ENCODE assay signal across 21 mouse cellular contexts in genomic region chr8:107108089-107108488, GRCm38 (mm10). TPM values are rescaled to one million over a fixed set of nuclear protein-coding genes. Genes with fewer than 3 reads are reported as not detected.
DNase-seq lines count a peak whose midpoint lies in the region; TF ChIP-seq lines count a peak whose summit lies in the region.
"Not testable (repeated sequence)": the region's sequence is repeated elsewhere in the genome, so short reads cannot be mapped to it uniquely, and the experiment has no call there.
"Had no signal": no experiment of that assay in that cellular context is flagged by ENCODE, and none has a peak within 500 bp of the region (broad histone marks: within the 10 kb centered on the region; RNA-seq: fewer than 3 reads in every experiment).

No protein-coding gene starts in this region.

- DNase-seq in ES-CJ7 (ENCODE audit: low read depth, low spot score) = peak; percentile 66
- not testable (repeated sequence) for DNase-seq in ES-E14 (ENCODE audit: low read depth, low spot score)
- peak; percentile 66 for DNase-seq in R1 (ENCODE audit: low read depth, low spot score)
- peak; percentile 71 for DNase-seq in ZHBTc4 (ENCODE audit: low read depth, low spot score)

- not testable (repeated sequence) for H3K9me3 ChIP-seq in E14TG2a.4 (ENCODE audit: low read length); ES-Bruce4 (replicated peaks; ENCODE audit: control insufficient read depth, insufficient read depth, low read length, poor library complexity, severe bottlenecking); ES-E14 (ENCODE audit: control insufficient read depth, insufficient read depth, low read depth, low read length)

- H3K9ac ChIP-seq in ES-Bruce4 (ENCODE audit: low read depth, poor library complexity, severe bottlenecking) (peak overlapping the region; percentile 6; the same call in 1 of the 2 replicates), ES-E14 (ENCODE audit: insufficient read depth, low read depth, low read length, poor library complexity, severe bottlenecking) (peak overlapping the region; percentile 51)

- peak; percentile 30 for TF ChIP-seq CTCF in E14TG2a.4 (conservative IDR thresholded peaks at IDR 0.05; ENCODE audit: low read length)
- not testable (repeated sequence) for TF ChIP-seq CTCF in ES-Bruce4 (IDR thresholded peaks at IDR 0.05; ENCODE audit: low read depth, low read length); testis, adult 2 months (IDR thresholded peaks at IDR 0.05; ENCODE audit: control insufficient read depth, insufficient read depth, insufficient replicate concordance, low read depth, low read length)

- peak overlapping the region; percentile 76 for H3K4me3 ChIP-seq in E14TG2a.4 (replicated peaks; ENCODE audit: low read length)
- H3K4me3 ChIP-seq in ES-Bruce4 (ENCODE audit: low read depth, low read length) = peak overlapping the region; percentile 42
- H3K4me3 ChIP-seq in ES-E14 (ENCODE audit: insufficient read depth in 1 of 2, low read depth in 1 of 2, low read length in 2 of 2, poor library complexity in 1 of 2, severe bottlenecking in 1 of 2) = peak overlapping the region in 1 of 2 experiments; percentile 24; a peak in 1 of 4 replicates
- peak overlapping the region; percentile 11; the same call in 1 of the 2 replicates for H3K4me3 ChIP-seq in testis, adult 2 months (ENCODE audit: control insufficient read depth, low read depth, low read length)

- peaks cover 53% of the 10 kb centered on the region for H3K4me1 ChIP-seq in E14TG2a.4 (replicated peaks; ENCODE audit: low read depth, low read length)
- H3K4me1 ChIP-seq in ES-Bruce4 (ENCODE audit: control insufficient read depth, insufficient read depth, low read length); ES-E14 (ENCODE audit: control insufficient read depth in 2 of 2, insufficient read depth in 2 of 2, low read length in 2 of 2, poor library complexity in 1 of 2); testis, adult 2 months (ENCODE audit: control insufficient read depth, insufficient read depth, low read length): not testable (repeated sequence)

- in situ Hi-C loops in ES-E14 (cut with MboI; ENCODE audit: low sequenced_read_pairs in 2 of 2, unreplicated experiment in 2 of 2) = loop anchor here in 1 of 2 experiments (25.0 kb wide), 1 partner anchor 204 kb away; no protein-coding TSS in a partner anchor

- H3K27me3 ChIP-seq in E14TG2a.4 (ENCODE audit: insufficient read depth, low read length); ES-Bruce4 (ENCODE audit: control insufficient read depth, insufficient read depth, low read length, poor library complexity, severe bottlenecking); testis, adult 2 months (ENCODE audit: control insufficient read depth, insufficient read depth, low read length): not testable (repeated sequence)

- H3K36me3 ChIP-seq in E14TG2a.4 (ENCODE audit: insufficient read depth, low read length); ES-Bruce4 (ENCODE audit: control insufficient read depth, insufficient read depth, low read length, poor library complexity, severe bottlenecking); ES-E14 (ENCODE audit: control insufficient read depth, insufficient read depth, low read length, poor library complexity, severe bottlenecking); testis, adult 2 months (ENCODE audit: control insufficient read depth, insufficient read depth, low read length): not testable (repeated sequence)

- TF ChIP-seq POLR2A in ES-Bruce4 (IDR thresholded peaks at IDR 0.05; ENCODE audit: insufficient read depth, low read length); testis, adult 2 months (IDR thresholded peaks at IDR 0.05; ENCODE audit: control insufficient read depth, low read depth, low read length): not testable (repeated sequence)

- not testable (repeated sequence) for H3K27ac ChIP-seq in ES-Bruce4 (ENCODE audit: insufficient read depth, low read length); testis, adult 2 months (ENCODE audit: control insufficient read depth, insufficient read depth, low read depth, low read length)
- peak overlapping the region; percentile 2; the same call in 1 of the 2 replicates for H3K27ac ChIP-seq in ES-E14 (ENCODE audit: insufficient read depth, low read depth, low read length, poor library complexity, severe bottlenecking)

- not testable (repeated sequence) for TF ChIP-seq EP300 in ES-Bruce4 (IDR thresholded peaks at IDR 0.05; ENCODE audit: insufficient read depth, low read depth, low read length)

RNA-seq across cellular contexts. Expression of gene Terf2, which starts 11.7 kb away (rescaled TPM):
- polyA plus RNA-seq in ES-Bruce4 (2011; ENCODE audit: insufficient read depth, insufficient read length, low read depth, missing spikeins) = 40.8 and 48.6 TPM in 2 replicates
- 13.9 and 14.1 TPM in 2 replicates for total RNA-seq in ES-E14 (2012; rRNA removed)
- polyA plus RNA-seq in testis, adult 2 months (2012; rRNA removed) = 13.6 and 14.1 TPM in 2 replicates

RNA-seq across cellular contexts. Expression of gene Cyb5b, which starts 42.4 kb away (rescaled TPM):
- polyA plus RNA-seq in ES-Bruce4 (2011; ENCODE audit: insufficient read depth, insufficient read length, low read depth, missing spikeins) = 102 and 105 TPM in 2 replicates
- total RNA-seq in ES-E14 (2012; rRNA removed) = 27.8 and 44.9 TPM in 2 replicates
- 31.2 and 31.4 TPM in 2 replicates for polyA plus RNA-seq in testis, adult 2 months (2012; rRNA removed)

RNA-seq across cellular contexts. Expression of gene Tmed6, which starts 42.6 kb away (rescaled TPM):
- polyA plus RNA-seq in ES-Bruce4 (2011; ENCODE audit: insufficient read depth, insufficient read length, low read depth, missing spikeins) = not detected in 2 replicates
- 0.27 and 0.48 TPM in 2 replicates for total RNA-seq in ES-E14 (2012; rRNA removed)
- 92.7 and 108 TPM in 2 replicates for polyA plus RNA-seq in testis, adult 2 months (2012; rRNA removed)
- total RNA-seq: adrenal gland, adult 18-20 months; adrenal gland, adult 2 months; adrenal gland, adult 8-10 months; adrenal gland, postnatal 10 days; adrenal gland, postnatal 14 days; adrenal gland, postnatal 25 days; adrenal gland, postnatal 36 days; G1E; MEL had no signal
- polyA plus RNA-seq: activated CD4-positive, CD25-positive, alpha-beta regulatory T cell, adult 4 months; adrenal gland, adult 2 months; brain, embryonic 14.5 days; C2C12; CD4-positive, CD25-positive, alpha-beta regulatory T cell, adult 4 months; cerebellum, adult 2 months; G1E had no signal

RNA-seq across cellular contexts. Expression of gene Nip7, which starts 51.4 kb away (rescaled TPM):
- polyA plus RNA-seq in ES-Bruce4 (2011; ENCODE audit: insufficient read depth, insufficient read length, low read depth, missing spikeins) = 130 and 156 TPM in 2 replicates
- total RNA-seq in ES-E14 (2012; rRNA removed) = 169 and 189 TPM in 2 replicates
- polyA plus RNA-seq in testis, adult 2 months (2012; rRNA removed) = 32.1 and 37.3 TPM in 2 replicates

RNA-seq across cellular contexts. Expression of gene Cog8, which starts 51.6 kb away (rescaled TPM):
- polyA plus RNA-seq in ES-Bruce4 (2011; ENCODE audit: insufficient read depth, insufficient read length, low read depth, missing spikeins) = 20.0 and 21.4 TPM in 2 replicates
- total RNA-seq in ES-E14 (2012; rRNA removed) = 37.8 and 39.1 TPM in 2 replicates
- 78.6 and 87.1 TPM in 2 replicates for polyA plus RNA-seq in testis, adult 2 months (2012; rRNA removed)

Comparison
In these comparisons a context has a peak if more than half of its experiments do, and no peak if none do; other contexts are left out.
1. RNA of gene Tmed6, which starts 42.6 kb away (polyA plus RNA-seq): 92.7 to 108 TPM in testis, adult 2 months; not detected in ES-Bruce4; every median in the first group is over 10 times any median in the second.